Mouse (Mus musculus): ENCODE measurements around the gene Ppp1r10. TPM values are rescaled to one million over a fixed set of nuclear protein-coding genes. Genes with fewer than 3 reads are reported as not detected.

The Ppp1r10 gene
- total RNA-seq, 2 experiments from 2014 or later, result 82.4 to 157 TPM

- no peak for ATAC-seq (ENCODE audit: poor library complexity, severe bottlenecking)
These were observed 15.6 kb upstream of the Ppp1r10 start for GRCm38 (mm10) chr17:35900636-35901035.

- peak; percentile 30; the same call in 1 of the 2 replicates for ATAC-seq (ENCODE audit: poor library complexity, severe bottlenecking)
These were observed 12.8 kb upstream of the Ppp1r10 start for GRCm38 (mm10) chr17:35903343-35903991.

GRCm38 (mm10) chr17:35903992-35904355 lies 12.3 kb upstream of the Ppp1r10 start:
- ATAC-seq (ENCODE audit: poor library complexity, severe bottlenecking), result 0 out of 2 replicates have a peak, but pooled peaks have one; percentile 24

GRCm38 (mm10) chr17:35905587-35905986 lies 10.6 kb upstream of the Ppp1r10 start:
- no peak for ATAC-seq (ENCODE audit: poor library complexity, severe bottlenecking)

GRCm38 (mm10) chr17:35907609-35908008 lies 8.6 kb upstream of the Ppp1r10 start:
- ATAC-seq (ENCODE audit: poor library complexity, severe bottlenecking), result no peak

GRCm38 (mm10) chr17:35909186-35909918 lies 6.9 kb upstream of the Ppp1r10 start:
- no peak; the same call in 1 of the 2 replicates for ATAC-seq (ENCODE audit: poor library complexity, severe bottlenecking)

GRCm38 (mm10) chr17:35909919-35910369 lies 6.3 kb upstream of the Ppp1r10 start, which contains the start of gene Atat1:
Atat1 (minus strand) TSS chr17:35910075.
- ATAC-seq (ENCODE audit: poor library complexity, severe bottlenecking), result peak; percentile 97

GRCm38 (mm10) chr17:35914975-35915374 lies 1.3 kb upstream of the Ppp1r10 start:
- no peak for ATAC-seq (ENCODE audit: poor library complexity, severe bottlenecking)

GRCm38 (mm10) chr17:35915538-35916296 lies 517 bp upstream of the Ppp1r10 start:
- ATAC-seq (ENCODE audit: poor library complexity, severe bottlenecking), result 0 out of 2 replicates have a peak, but pooled peaks have one; percentile 0

- ATAC-seq (ENCODE audit: poor library complexity, severe bottlenecking), result peak; percentile 2; the same call in 1 of the 2 replicates
These were observed 869 bp downstream of the Ppp1r10 start for GRCm38 (mm10) chr17:35917143-35917462.

- ATAC-seq (ENCODE audit: poor library complexity, severe bottlenecking), result no peak
These were observed 1.4 kb downstream of the Ppp1r10 start for GRCm38 (mm10) chr17:35917463-35918251.

- no peak for ATAC-seq (ENCODE audit: poor library complexity, severe bottlenecking)
These were observed 2.2 kb downstream of the Ppp1r10 start for GRCm38 (mm10) chr17:35918276-35919059.

- ATAC-seq (ENCODE audit: poor library complexity, severe bottlenecking), result peak; percentile 47
These were observed 3.0 kb downstream of the Ppp1r10 start for GRCm38 (mm10) chr17:35919060-35919715.

GRCm38 (mm10) chr17:35919864-35920301 lies 3.6 kb downstream of the Ppp1r10 start:
- ATAC-seq (ENCODE audit: poor library complexity, severe bottlenecking), result no peak

GRCm38 (mm10) chr17:35920384-35920783 lies 4.2 kb downstream of the Ppp1r10 start:
- ATAC-seq (ENCODE audit: poor library complexity, severe bottlenecking), result no peak

GRCm38 (mm10) chr17:35920862-35921562 lies 4.8 kb downstream of the Ppp1r10 start:
- ATAC-seq (ENCODE audit: poor library complexity, severe bottlenecking), result no peak

- no peak for ATAC-seq (ENCODE audit: poor library complexity, severe bottlenecking)
These were observed 5.5 kb downstream of the Ppp1r10 start for GRCm38 (mm10) chr17:35921710-35922109.

GRCm38 (mm10) chr17:35922566-35922965 lies 6.3 kb downstream of the Ppp1r10 start:
- ATAC-seq (ENCODE audit: poor library complexity, severe bottlenecking), result no peak

- ATAC-seq (ENCODE audit: poor library complexity, severe bottlenecking), result no peak
These were observed 7.0 kb downstream of the Ppp1r10 start for GRCm38 (mm10) chr17:35923281-35923680.
